Mouse (Mus musculus): ENCODE results near the gene Klhdc3. TPM values are rescaled to one million over a fixed set of nuclear protein-coding genes. Genes with fewer than 3 reads are reported as not detected.
A peak's percentile ranks its signal among the peaks of the same experiment; 100 is the strongest.

The Klhdc3 gene
- 169 and 175 TPM in 2 replicates for polyA plus RNA-seq (2012; rRNA removed)

DNA sequence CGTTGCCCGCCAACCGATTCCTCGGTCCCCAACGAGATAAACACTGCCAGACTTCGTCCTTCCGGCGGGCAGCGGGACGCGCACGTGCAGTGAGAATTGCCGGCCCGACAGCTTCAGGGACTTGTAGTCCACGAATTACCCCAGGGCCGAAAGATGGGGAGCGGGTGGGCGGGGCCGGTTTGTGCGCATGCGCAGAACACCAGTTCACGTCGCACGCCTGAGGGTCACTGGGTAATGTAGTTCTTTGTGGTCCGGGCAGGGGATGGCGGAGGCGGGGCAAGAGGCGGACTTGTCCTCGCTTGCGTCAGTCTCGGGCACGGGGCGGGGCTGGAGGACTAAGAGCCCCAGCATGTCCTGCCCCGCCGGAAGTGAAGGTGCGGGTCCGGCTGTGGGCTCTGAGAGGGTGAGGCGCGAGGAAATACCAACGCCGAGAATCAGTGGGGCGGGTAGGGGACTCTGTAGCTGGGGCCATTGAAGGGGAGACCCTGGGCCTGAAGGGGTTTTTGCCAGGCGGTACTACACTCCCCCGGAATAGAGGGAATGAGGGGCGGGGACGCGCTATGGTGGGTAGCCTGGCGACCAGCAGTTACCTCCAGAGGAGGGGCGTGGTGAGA, at the start of gene Klhdc3:
Klhdc3 (minus strand) TSS at position 155 of the 614 bp plus-strand sequence.
- DNase-seq (ENCODE audit: low read depth) = peak; percentile 100

DNA sequence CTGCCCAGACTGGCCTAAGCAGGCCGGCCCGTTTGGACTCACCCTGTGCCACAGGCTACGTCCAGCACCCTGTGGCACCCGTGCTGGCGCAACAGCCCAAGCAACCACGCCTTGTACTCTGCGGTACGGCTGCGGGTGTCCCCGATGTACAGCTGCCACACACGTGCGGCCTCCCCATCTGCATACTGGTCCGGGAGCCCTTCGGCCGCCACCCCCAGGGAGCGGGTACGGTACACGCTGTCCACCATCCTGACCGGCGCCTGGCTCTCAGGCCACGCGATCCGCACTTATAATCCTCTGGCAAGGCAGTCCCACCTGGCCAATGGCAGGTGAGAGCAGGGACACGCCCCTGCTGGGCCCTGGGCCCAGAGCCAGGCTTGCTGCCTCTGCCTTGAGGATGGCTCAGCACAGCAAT, 48.2 kb upstream of the Klhdc3 start, which contains the start of gene Gnmt:
Gnmt (minus strand) TSS at position 265 of the 415 bp plus-strand sequence.
- DNase-seq (ENCODE audit: low read depth) = no peak
- TF ChIP-seq CTCF (IDR thresholded peaks at IDR 0.05; ENCODE audit: borderline replicate concordance, extremely low read depth, insufficient read depth, insufficient read length) (no peak), POLR2A (IDR thresholded peaks at IDR 0.05; ENCODE audit: borderline replicate concordance, extremely low read depth, insufficient read depth, insufficient read length, poor library complexity, severe bottlenecking) (no peak)

More for the DNA sequence above, at the start of gene Klhdc3:
- no peak for TF ChIP-seq CTCF (IDR thresholded peaks at IDR 0.05; ENCODE audit: borderline replicate concordance, extremely low read depth, insufficient read depth, insufficient read length)
- TF ChIP-seq POLR2A (IDR thresholded peaks at IDR 0.05; ENCODE audit: borderline replicate concordance, extremely low read depth, insufficient read depth, insufficient read length, poor library complexity, severe bottlenecking) = peak; percentile 44; the same call in 1 of the 2 replicates

DNA sequence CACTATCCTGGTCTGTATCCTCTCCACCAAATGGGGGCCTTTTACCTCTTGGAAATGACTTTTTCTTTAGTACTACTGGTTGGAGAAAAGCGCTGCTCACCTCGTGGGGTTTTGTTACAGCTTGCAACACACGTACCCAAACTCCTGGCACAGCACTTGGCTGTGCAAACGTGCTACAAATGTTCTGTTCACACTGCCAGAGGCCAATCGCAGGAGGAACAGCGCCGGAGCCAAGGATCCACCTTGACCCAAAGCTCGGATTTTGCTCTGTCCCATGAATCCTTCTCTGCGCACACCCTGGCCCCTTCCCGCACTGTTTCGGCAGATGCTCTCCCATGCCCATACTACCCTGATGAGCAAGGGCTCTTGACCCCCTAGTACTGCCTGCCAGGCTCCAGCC, 47.8 kb upstream of the Klhdc3 start:
- TF ChIP-seq CTCF (IDR thresholded peaks at IDR 0.05; ENCODE audit: borderline replicate concordance, extremely low read depth, insufficient read depth, insufficient read length) (no peak), POLR2A (IDR thresholded peaks at IDR 0.05; ENCODE audit: borderline replicate concordance, extremely low read depth, insufficient read depth, insufficient read length, poor library complexity, severe bottlenecking) (no peak)
- DNase-seq (ENCODE audit: low read depth) = no peak

DNA sequence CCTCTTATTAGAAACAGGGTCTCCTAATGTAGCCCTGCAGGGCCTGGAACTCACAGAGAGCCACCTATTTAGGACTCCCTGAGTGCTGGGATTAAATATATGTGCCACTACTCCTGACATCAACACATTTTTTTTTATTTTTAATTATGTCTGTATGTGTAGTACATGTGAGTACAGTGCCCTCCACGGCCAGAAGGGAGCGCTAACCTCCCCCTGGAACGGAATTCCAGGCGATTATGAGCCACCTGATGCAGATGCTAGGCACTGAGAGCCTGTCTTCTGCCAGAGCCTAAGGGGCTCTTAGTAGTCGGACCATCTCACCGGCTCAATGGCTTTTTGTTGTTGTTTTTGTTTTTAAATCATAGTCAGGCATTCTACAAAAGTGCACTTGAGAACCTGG, 47.3 kb upstream of the Klhdc3 start:
- TF ChIP-seq CTCF (IDR thresholded peaks at IDR 0.05; ENCODE audit: borderline replicate concordance, extremely low read depth, insufficient read depth, insufficient read length) (peak; percentile 43), POLR2A (IDR thresholded peaks at IDR 0.05; ENCODE audit: borderline replicate concordance, extremely low read depth, insufficient read depth, insufficient read length, poor library complexity, severe bottlenecking) (no peak)
- no peak for DNase-seq (ENCODE audit: low read depth)

DNA sequence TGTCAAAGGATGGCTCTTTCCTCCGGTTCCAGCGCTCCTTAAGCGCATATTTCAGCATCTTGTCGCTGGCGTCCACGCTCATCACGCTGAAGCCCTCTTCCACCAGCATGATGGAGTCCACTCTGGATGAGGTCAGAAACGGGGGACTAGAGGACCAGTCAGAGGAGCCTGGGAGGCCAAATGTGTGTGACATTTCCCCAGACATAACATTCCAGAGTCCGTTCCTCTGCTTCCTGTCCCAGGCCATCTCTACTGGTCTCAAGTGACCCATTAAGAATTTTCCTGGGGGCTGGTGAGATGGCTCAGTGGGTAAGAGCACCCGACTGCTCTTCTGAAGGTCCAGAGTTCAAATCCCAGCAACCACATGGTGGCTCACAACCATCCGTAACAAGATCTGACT, 46.6 kb upstream of the Klhdc3 start:
- no peak for DNase-seq (ENCODE audit: low read depth)
- TF ChIP-seq POLR2A (IDR thresholded peaks at IDR 0.05; ENCODE audit: borderline replicate concordance, extremely low read depth, insufficient read depth, insufficient read length, poor library complexity, severe bottlenecking) (no peak), CTCF (IDR thresholded peaks at IDR 0.05; ENCODE audit: borderline replicate concordance, extremely low read depth, insufficient read depth, insufficient read length) (no peak)

DNA sequence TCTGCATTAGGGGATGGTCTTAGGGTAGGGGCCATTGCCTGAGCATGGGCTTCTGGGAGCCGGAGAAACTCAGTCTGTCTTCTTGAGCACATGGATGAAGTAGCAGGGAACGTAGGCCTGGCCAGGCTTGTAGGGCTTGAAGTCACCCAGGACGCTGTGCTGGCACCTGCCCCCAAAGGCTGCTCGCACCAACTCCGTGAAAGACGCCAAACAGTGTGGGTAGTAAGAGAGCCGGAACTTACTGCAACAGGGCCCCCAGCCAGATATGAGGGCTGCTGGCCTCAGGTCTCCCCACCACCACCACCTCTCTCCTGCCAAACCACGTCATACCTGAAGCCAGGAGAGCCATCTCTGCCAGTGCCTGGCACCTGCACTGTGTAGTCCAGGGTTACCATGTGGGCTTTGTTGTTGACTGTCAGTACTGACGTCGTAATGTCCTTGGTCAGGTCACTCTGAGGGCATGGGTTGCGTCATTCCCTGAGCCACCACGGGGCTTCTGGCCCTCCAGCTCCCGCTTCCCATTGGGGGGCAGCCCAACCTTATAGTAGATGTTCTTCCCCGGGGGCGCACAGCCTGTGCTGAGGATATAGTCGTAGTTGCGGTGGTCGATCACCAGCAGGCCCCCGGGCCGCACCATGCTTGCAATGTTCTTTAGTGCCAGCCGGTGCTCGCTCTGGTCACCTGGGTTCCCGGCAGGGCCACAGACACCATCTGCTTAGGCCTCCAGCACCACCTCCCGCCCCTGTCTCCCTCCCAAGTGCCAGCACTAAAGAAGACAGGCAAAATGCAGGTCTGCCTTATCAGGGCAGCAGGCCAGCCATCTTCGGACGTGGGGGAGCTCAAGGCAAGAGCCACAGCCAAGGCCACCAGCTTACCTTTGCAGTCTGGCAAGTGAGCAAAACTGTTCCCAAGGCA, 45.3 kb upstream of the Klhdc3 start:
- DNase-seq (ENCODE audit: low read depth) = no peak
- TF ChIP-seq CTCF (IDR thresholded peaks at IDR 0.05; ENCODE audit: borderline replicate concordance, extremely low read depth, insufficient read depth, insufficient read length) (no peak), POLR2A (IDR thresholded peaks at IDR 0.05; ENCODE audit: borderline replicate concordance, extremely low read depth, insufficient read depth, insufficient read length, poor library complexity, severe bottlenecking) (no peak)

DNA sequence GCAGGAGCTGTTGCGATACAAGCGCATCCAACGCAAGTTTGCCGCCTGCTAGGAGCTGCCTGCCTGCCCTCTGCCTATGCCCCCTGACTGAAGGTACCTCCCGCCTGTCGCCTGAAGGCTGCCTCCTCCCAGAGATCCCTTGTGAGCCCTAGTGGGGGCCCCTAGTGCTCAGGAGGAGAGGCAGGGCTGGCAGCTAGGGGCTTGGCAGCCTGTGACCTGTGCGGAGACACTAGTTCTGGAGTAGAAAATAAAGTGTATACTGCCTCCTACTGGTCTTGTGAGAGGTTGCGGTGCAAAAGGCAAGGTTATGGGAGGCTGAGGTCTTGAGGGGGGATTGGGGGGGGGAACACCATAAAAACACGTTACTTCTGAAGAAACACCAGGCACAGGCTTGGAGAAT, 44.6 kb upstream of the Klhdc3 start:
- peak; percentile 57; the same call in 1 of the 2 replicates for TF ChIP-seq CTCF (IDR thresholded peaks at IDR 0.05; ENCODE audit: borderline replicate concordance, extremely low read depth, insufficient read depth, insufficient read length)
- TF ChIP-seq POLR2A (IDR thresholded peaks at IDR 0.05; ENCODE audit: borderline replicate concordance, extremely low read depth, insufficient read depth, insufficient read length, poor library complexity, severe bottlenecking) = no peak
- DNase-seq (ENCODE audit: low read depth) = peak; percentile 46

DNA sequence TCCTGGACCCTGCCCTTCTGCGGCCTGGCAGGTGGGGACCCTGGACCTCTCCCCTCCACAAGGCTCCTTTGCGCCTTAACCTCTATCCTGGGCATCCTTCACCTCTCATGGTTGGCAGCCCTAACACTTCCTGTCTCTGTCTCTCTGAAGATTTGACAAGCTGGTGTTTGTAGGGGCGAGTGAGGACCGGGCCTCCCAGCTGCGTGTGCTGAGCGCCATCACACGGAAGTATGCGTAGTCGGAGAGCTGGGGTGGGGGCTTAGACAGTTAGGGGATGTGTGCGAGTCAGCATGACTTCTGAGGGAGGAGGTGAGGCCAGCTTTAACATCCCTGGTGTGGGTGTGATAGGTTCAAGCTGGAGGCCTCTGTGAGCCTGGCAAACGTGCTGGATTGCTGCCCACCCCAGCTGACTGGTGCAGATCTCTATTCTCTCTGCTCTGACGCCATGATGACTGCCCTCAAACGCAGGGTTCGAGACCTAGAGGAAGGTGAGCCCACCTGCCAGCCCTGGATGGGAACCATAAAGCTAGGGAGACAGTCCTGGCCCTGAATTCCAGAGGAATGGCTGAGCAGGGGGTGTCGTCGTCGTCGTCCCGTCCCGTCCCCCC, 43.9 kb upstream of the Klhdc3 start:
- no peak for DNase-seq (ENCODE audit: low read depth)
- TF ChIP-seq CTCF (IDR thresholded peaks at IDR 0.05; ENCODE audit: borderline replicate concordance, extremely low read depth, insufficient read depth, insufficient read length) (no peak), POLR2A (IDR thresholded peaks at IDR 0.05; ENCODE audit: borderline replicate concordance, extremely low read depth, insufficient read depth, insufficient read length, poor library complexity, severe bottlenecking) (no peak)

DNA sequence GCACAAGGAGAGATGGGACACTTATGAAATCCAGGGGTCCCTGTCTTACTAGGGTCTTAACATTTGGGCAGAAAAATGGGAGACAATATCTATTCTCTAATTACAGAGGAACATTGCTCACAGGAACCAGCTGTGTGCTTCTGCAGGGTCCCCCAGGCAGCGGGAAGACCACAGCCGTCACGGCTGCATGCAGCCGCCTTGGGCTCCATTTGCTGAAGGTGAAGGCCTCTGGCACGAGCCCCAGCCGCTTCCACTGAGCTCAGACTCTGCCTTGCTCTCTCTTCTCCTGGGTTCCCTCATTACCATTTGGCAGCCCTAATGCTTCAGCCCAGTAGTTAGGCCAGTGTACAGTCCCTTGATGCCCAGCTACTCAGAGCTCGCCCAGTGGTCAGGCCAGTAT, 40.4 kb upstream of the Klhdc3 start:
- no peak for TF ChIP-seq CTCF (IDR thresholded peaks at IDR 0.05; ENCODE audit: borderline replicate concordance, extremely low read depth, insufficient read depth, insufficient read length)
- no peak for TF ChIP-seq POLR2A (IDR thresholded peaks at IDR 0.05; ENCODE audit: borderline replicate concordance, extremely low read depth, insufficient read depth, insufficient read length, poor library complexity, severe bottlenecking)
- DNase-seq (ENCODE audit: low read depth) = no peak

DNA sequence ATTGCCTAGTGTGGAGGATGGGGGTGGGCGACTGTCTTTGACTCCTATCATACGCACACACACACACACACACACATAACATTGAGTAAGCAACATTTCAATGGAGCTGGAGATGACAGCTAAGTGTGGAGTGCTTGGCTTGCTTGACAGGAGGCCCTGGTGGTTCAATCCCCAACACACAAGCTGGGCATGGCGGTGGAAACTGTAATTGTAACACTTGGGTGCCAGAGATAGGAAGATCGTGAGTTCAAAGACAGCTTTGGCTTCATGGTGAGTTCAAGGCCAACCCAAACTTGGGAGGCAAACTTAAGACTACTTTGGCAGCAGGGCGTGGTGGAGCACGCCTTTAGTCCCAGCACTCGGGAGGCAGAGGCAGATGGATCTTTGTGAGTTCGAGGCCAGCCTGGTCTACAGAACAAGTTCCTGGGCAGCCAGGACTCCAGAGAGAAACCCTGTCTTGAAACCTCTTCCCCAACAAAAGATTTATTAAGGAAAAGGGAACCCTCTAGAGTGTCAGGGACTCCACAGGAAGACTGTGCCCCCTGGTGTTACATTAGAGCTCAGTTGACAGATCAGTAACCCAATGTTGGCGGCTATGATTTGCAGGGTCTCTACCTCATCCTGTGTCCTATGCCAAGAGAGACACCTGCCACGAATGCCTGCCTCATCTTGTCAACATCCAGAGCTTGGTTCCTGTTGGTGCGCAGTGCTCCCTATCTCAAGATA, 34.2 kb upstream of the Klhdc3 start:
- no peak for DNase-seq (ENCODE audit: low read depth)
- no peak for TF ChIP-seq CTCF (IDR thresholded peaks at IDR 0.05; ENCODE audit: borderline replicate concordance, extremely low read depth, insufficient read depth, insufficient read length)
- TF ChIP-seq POLR2A (IDR thresholded peaks at IDR 0.05; ENCODE audit: borderline replicate concordance, extremely low read depth, insufficient read depth, insufficient read length, poor library complexity, severe bottlenecking) = no peak
